Mouse (Mus musculus) testis, adult 2 months (tissue): ENCODE results near the gene Ctla4.

Experiments
- CTCF ChIP-seq: fragments of 200-500 bp; IDR thresholded peaks from 2 replicates; pipeline ENCODE4 v1.5.1; 2012; ENCODE audit warnings: low read depth, mild to moderate bottlenecking, inconsistent platforms, low read length, moderate library complexity; ENCODE audit not compliant: control insufficient read depth, insufficient read depth, insufficient replicate concordance
- POLR2A ChIP-seq: fragments of 200-500 bp; IDR thresholded peaks from 2 replicates; pipeline ENCODE4 v1.6.1; 2012; ENCODE audit warnings: low read depth, mild to moderate bottlenecking, inconsistent platforms, low read length, moderate library complexity; ENCODE audit not compliant: control insufficient read depth

DNA sequence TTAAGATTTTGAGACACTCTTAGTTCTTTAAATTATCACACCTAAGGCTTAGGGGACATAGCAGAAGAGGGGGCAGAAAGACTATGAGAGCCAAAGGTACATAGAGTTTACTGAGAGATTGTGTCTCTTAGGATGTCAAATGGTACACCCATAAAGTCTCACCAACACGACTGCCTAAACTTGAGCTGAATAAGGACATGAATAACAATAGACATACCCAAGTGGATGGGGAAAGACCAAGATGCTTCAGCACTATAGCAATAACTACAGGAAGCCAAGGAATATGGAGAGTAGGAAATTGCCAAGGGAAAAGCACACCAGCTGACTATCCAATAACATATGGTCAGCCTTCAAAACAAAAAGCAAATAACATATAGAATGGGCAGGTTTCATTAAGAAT lies 22.9 kb downstream of the Ctla4 start:
- no peak for TF ChIP-seq CTCF
- no peak for TF ChIP-seq POLR2A
